Mouse (Mus musculus) heart, adult 2 months (tissue): ENCODE measurements around the gene Olfr807.

Source experiments
- CTCF ChIP-seq: fragments of 200-600 bp; IDR thresholded peaks from 2 replicates; pipeline ENCODE4 v1.8.1; 2022; ENCODE audit warnings: antibody characterized with exemption, mild to moderate bottlenecking, moderate library complexity
- EP300 ChIP-seq: fragments of 200-500 bp; IDR thresholded peaks from 2 replicates; pipeline ENCODE4 v1.6.1; 2011; ENCODE audit warnings: low read depth, low read length, control low read depth; ENCODE audit not compliant: insufficient read depth
- POLR2A ChIP-seq: fragments of 200-500 bp; IDR thresholded peaks from 2 replicates; pipeline ENCODE4 v1.6.1; 2011; ENCODE audit warnings: mild to moderate bottlenecking, low read depth, low read length, control low read depth; ENCODE audit not compliant: insufficient read depth

DNA sequence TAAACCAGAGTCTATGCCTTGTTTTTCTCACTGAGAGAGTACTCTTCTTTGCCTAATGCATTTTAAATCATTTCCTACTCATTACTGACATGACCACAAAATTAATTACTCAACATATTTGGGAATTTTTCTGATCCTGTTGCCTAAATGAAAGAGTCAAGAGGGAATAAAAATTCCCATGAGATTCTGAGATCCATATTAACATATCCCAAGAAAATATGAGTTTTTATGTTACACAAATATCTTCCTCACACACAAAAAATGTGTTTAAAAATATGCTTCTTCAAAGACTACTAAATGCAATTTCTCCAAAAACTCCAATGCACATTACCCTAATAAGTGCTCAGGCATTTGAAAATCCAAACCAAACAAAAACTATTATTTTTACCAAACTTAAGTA lies 37.2 kb upstream of the Olfr807 start, which contains the start of gene Olfr810:
- no peak for TF ChIP-seq POLR2A
- no peak for TF ChIP-seq CTCF
- no peak for TF ChIP-seq EP300
